In genomic region chr10:80050244-80050643, GRCm38 (mm10) we compare ENCODE assay signal across 12 mouse cellular contexts. TPM values are rescaled to one million over a fixed set of nuclear protein-coding genes. Genes with fewer than 3 reads are reported as not detected.
DNase-seq lines count a peak whose midpoint lies in the region; ATAC-seq lines count a peak whose summit lies in the region.
"Had no signal": no experiment of that assay in that cellular context is flagged by ENCODE, and none has a peak within 500 bp of the region (broad histone marks: within the 10 kb centered on the region; RNA-seq: fewer than 3 reads in every experiment).

No protein-coding gene starts in this region.

- H3K27ac ChIP-seq in heart, embryonic 10.5 days: peak overlapping the region; percentile 63
- H3K27ac ChIP-seq in lung, embryonic 16.5 days (ENCODE audit: low read length): 0 out of 2 replicates have a peak overlapping the region, but pooled peaks have one; percentile 12
- H3K27ac ChIP-seq in brown adipose tissue, adult 24 weeks (replicated peaks; ENCODE audit: low read depth, low read length): peak overlapping the region; percentile 94
- peak overlapping the region; percentile 36; the same call in 1 of the 2 replicates for H3K27ac ChIP-seq in liver, embryonic 16.5 days (ENCODE audit: low read length)
- H3K27ac ChIP-seq: forebrain, embryonic 15.5 days; hindbrain, embryonic 15.5 days had no signal

- ATAC-seq in lung, embryonic 16.5 days (ENCODE audit: low read depth): no peak
- ATAC-seq in liver, embryonic 16.5 days (ENCODE audit: low read depth): no peak
- no peak for ATAC-seq in cerebellum, adult (ENCODE audit: insufficient number of reproducible peaks, low FRiP score, low TSS enrichment)
- ATAC-seq: forebrain, embryonic 15.5 days had no signal

- H3K4me3 ChIP-seq in heart, embryonic 10.5 days: no peak overlapping the region
- H3K4me3 ChIP-seq in lung, embryonic 16.5 days (ENCODE audit: low read length): no peak overlapping the region
- no peak overlapping the region for H3K4me3 ChIP-seq in brown adipose tissue, adult 24 weeks (ENCODE audit: insufficient read depth, low read depth, low read length)
- no peak overlapping the region for H3K4me3 ChIP-seq in liver, embryonic 16.5 days (ENCODE audit: low read depth, low read length)
- H3K4me3 ChIP-seq: forebrain, embryonic 15.5 days; hindbrain, embryonic 15.5 days had no signal

- WGBS in heart, embryonic 10.5 days: 41% methylated on average over 6 of the region's 6 CpGs
- 53% methylated on average over 6 of the region's 6 CpGs for WGBS in lung, embryonic 16.5 days
- 63% methylated on average over 6 of the region's 6 CpGs for WGBS in liver, embryonic 16.5 days (ENCODE audit: insufficient replicate concordance)

- H3K9me3 ChIP-seq in heart, embryonic 10.5 days: no peaks in the 10 kb centered on the region
- no peaks in the 10 kb centered on the region for H3K9me3 ChIP-seq in lung, embryonic 16.5 days (ENCODE audit: control insufficient read depth, low read length)
- no peaks in the 10 kb centered on the region for H3K9me3 ChIP-seq in liver, embryonic 16.5 days (replicated peaks; ENCODE audit: control insufficient read depth, low read length)
- H3K9me3 ChIP-seq: forebrain, embryonic 15.5 days; hindbrain, embryonic 15.5 days had no signal

- H3K27me3 ChIP-seq in heart, embryonic 10.5 days (ENCODE audit: insufficient read depth, poor library complexity, severe bottlenecking): no peaks in the 10 kb centered on the region
- no peaks in the 10 kb centered on the region for H3K27me3 ChIP-seq in lung, embryonic 16.5 days (ENCODE audit: control insufficient read depth, insufficient read depth, low read depth, low read length)
- H3K27me3 ChIP-seq in liver, embryonic 16.5 days (ENCODE audit: control insufficient read depth, insufficient read depth, low read depth, low read length): no peaks in the 10 kb centered on the region
- H3K27me3 ChIP-seq: forebrain, embryonic 15.5 days; hindbrain, embryonic 15.5 days had no signal

- H3K36me3 ChIP-seq in heart, embryonic 10.5 days: no peaks in the 10 kb centered on the region
- no peaks in the 10 kb centered on the region for H3K36me3 ChIP-seq in lung, embryonic 16.5 days (ENCODE audit: control insufficient read depth, insufficient read depth, low read length)
- peaks cover under 1% of the 10 kb centered on the region; the same call in 1 of the 2 replicates for H3K36me3 ChIP-seq in liver, embryonic 16.5 days (ENCODE audit: control insufficient read depth, insufficient read depth)
- H3K36me3 ChIP-seq: forebrain, embryonic 15.5 days; hindbrain, embryonic 15.5 days had no signal

- DNase-seq in heart, embryonic 10.5 days (ENCODE audit: low spot score): no peak
- DNase-seq in heart, adult 11 months: no peak
- DNase-seq in lung, postnatal 10 days: no peak
- DNase-seq in ovary, postnatal 10 days (ENCODE audit: low spot score): no peak
- DNase-seq: adrenal gland, adult 2 months; cerebellum, adult 8-10 months had no signal

- peaks cover 64% of the 10 kb centered on the region for H3K4me1 ChIP-seq in heart, embryonic 10.5 days
- H3K4me1 ChIP-seq in lung, embryonic 16.5 days (replicated peaks; ENCODE audit: control insufficient read depth, insufficient read depth, low read length): peaks cover 34% of the 10 kb centered on the region
- peaks cover 27% of the 10 kb centered on the region for H3K4me1 ChIP-seq in brown adipose tissue, adult 24 weeks (ENCODE audit: control insufficient read depth, insufficient read depth, insufficient read length, low read length)
- peaks cover 48% of the 10 kb centered on the region for H3K4me1 ChIP-seq in liver, embryonic 16.5 days (ENCODE audit: control insufficient read depth, low read depth, low read length)

- no peak overlapping the region for H3K4me2 ChIP-seq in lung, embryonic 16.5 days (ENCODE audit: low read depth, low read length)
- H3K4me2 ChIP-seq in liver, embryonic 16.5 days (ENCODE audit: low read depth, low read length): no peak overlapping the region
- H3K4me2 ChIP-seq: forebrain, embryonic 15.5 days; hindbrain, embryonic 15.5 days had no signal

- H3K9ac ChIP-seq in lung, embryonic 16.5 days (ENCODE audit: low read length): peak overlapping the region; percentile 51; the same call in 1 of the 2 replicates
- no peak overlapping the region; the same call in 1 of the 2 replicates for H3K9ac ChIP-seq in liver, embryonic 16.5 days (ENCODE audit: low read depth, low read length)
- H3K9ac ChIP-seq: forebrain, embryonic 15.5 days; hindbrain, embryonic 15.5 days had no signal

RNA-seq across cellular contexts. Expression of gene Gpx4, which starts 3.3 kb away (rescaled TPM):
- 767 and 797 TPM in 2 replicates for polyA plus RNA-seq in heart, embryonic 10.5 days (2016; fragmentation: Nextera tagmentation; extraction: Ambion mirVana)
- polyA plus RNA-seq in lung, embryonic 16.5 days (2015; fragmentation: Nextera tagmentation; extraction: Ambion mirVana): 554 and 585 TPM in 2 replicates
- 2,282 and 3,621 TPM in 2 replicates for polyA plus RNA-seq in brown adipose tissue, adult 24 weeks (2012; ENCODE audit: insufficient read depth, insufficient read length, missing spikeins)
- 553 and 567 TPM in 2 replicates for polyA plus RNA-seq in liver, embryonic 16.5 days (2015; fragmentation: Nextera tagmentation; extraction: Ambion mirVana)

RNA-seq across cellular contexts. Expression of gene Polr2e, which starts 10.6 kb away (rescaled TPM):
- polyA plus RNA-seq in heart, embryonic 10.5 days (2016; fragmentation: Nextera tagmentation; extraction: Ambion mirVana): 181 and 233 TPM in 2 replicates
- 194 and 210 TPM in 2 replicates for polyA plus RNA-seq in lung, embryonic 16.5 days (2015; fragmentation: Nextera tagmentation; extraction: Ambion mirVana)
- 78.3 and 85.8 TPM in 2 replicates for polyA plus RNA-seq in brown adipose tissue, adult 24 weeks (2012; ENCODE audit: insufficient read depth, insufficient read length, missing spikeins)
- polyA plus RNA-seq in liver, embryonic 16.5 days (2015; fragmentation: Nextera tagmentation; extraction: Ambion mirVana): 66.8 and 70.1 TPM in 2 replicates

RNA-seq across cellular contexts. Expression of gene Arhgap45, which starts 33.8 kb away (rescaled TPM):
- polyA plus RNA-seq in heart, embryonic 10.5 days (2016; fragmentation: Nextera tagmentation; extraction: Ambion mirVana): 12.0 and 16.7 TPM in 2 replicates
- 18.1 and 21.8 TPM in 2 replicates for polyA plus RNA-seq in lung, embryonic 16.5 days (2015; fragmentation: Nextera tagmentation; extraction: Ambion mirVana)
- 1.8 and 2.6 TPM in 2 replicates for polyA plus RNA-seq in brown adipose tissue, adult 24 weeks (2012; ENCODE audit: insufficient read depth, insufficient read length, missing spikeins)
- polyA plus RNA-seq in liver, embryonic 16.5 days (2015; fragmentation: Nextera tagmentation; extraction: Ambion mirVana): 16.6 and 17.3 TPM in 2 replicates

RNA-seq across cellular contexts. Expression of gene Abca7, which starts 54.0 kb away (rescaled TPM):
- 2.8 and 4.1 TPM in 2 replicates for polyA plus RNA-seq in heart, embryonic 10.5 days (2016; fragmentation: Nextera tagmentation; extraction: Ambion mirVana)
- 4.9 and 5.6 TPM in 2 replicates for polyA plus RNA-seq in lung, embryonic 16.5 days (2015; fragmentation: Nextera tagmentation; extraction: Ambion mirVana)
- 5.1 and 5.4 TPM in 2 replicates for polyA plus RNA-seq in brown adipose tissue, adult 24 weeks (2012; ENCODE audit: insufficient read depth, insufficient read length, missing spikeins)
- polyA plus RNA-seq in liver, embryonic 16.5 days (2015; fragmentation: Nextera tagmentation; extraction: Ambion mirVana): 8.6 and 9.0 TPM in 2 replicates

RNA-seq across cellular contexts. Expression of gene Sbno2, which starts 55.1 kb away (rescaled TPM):
- polyA plus RNA-seq in heart, embryonic 10.5 days (2016; fragmentation: Nextera tagmentation; extraction: Ambion mirVana): 14.8 and 15.6 TPM in 2 replicates
- 18.7 and 19.1 TPM in 2 replicates for polyA plus RNA-seq in lung, embryonic 16.5 days (2015; fragmentation: Nextera tagmentation; extraction: Ambion mirVana)
- 14.3 and 16.2 TPM in 2 replicates for polyA plus RNA-seq in brown adipose tissue, adult 24 weeks (2012; ENCODE audit: insufficient read depth, insufficient read length, missing spikeins)
- polyA plus RNA-seq in liver, embryonic 16.5 days (2015; fragmentation: Nextera tagmentation; extraction: Ambion mirVana): 10.3 and 11.8 TPM in 2 replicates

Comparison
In these comparisons a context has a peak if more than half of its experiments do, and no peak if none do; other contexts are left out.
1. H3K27ac ChIP-seq: peak in every context shown above with its lines; median percentile 94 in brown adipose tissue, adult 24 weeks; 63 in heart, embryonic 10.5 days; 36 in liver, embryonic 16.5 days; 12 in lung, embryonic 16.5 days.